Mouse (Mus musculus): ENCODE measurements at regions not wholly inside any gene's neighbourhood (a gene's known extent, or its start where the extent isn't known, plus 50 kb on each side); places are given as distances from the start of the nearest gene placed in this dataset.

- no peak for TF ChIP-seq CTCF (conservative IDR thresholded peaks at IDR 0.05)
- DNase-seq (ENCODE audit: low spot score in 2 of 2): no peak
- peak overlapping the region; percentile 13; the same call in 1 of the 2 replicates for H3K4me3 ChIP-seq
- H3K27ac ChIP-seq: 0 out of 2 replicates have a peak overlapping the region, but pooled peaks have one; percentile 1
These were observed 896.7 kb downstream of the 5730522E02Rik start for GRCm38 (mm10) chr11:25313879-25314278.

GRCm38 (mm10) chr11:25313308-25313707 is 897.3 kb downstream of the 5730522E02Rik start:
- no peak for DNase-seq (ENCODE audit: low spot score in 2 of 2)

DNA sequence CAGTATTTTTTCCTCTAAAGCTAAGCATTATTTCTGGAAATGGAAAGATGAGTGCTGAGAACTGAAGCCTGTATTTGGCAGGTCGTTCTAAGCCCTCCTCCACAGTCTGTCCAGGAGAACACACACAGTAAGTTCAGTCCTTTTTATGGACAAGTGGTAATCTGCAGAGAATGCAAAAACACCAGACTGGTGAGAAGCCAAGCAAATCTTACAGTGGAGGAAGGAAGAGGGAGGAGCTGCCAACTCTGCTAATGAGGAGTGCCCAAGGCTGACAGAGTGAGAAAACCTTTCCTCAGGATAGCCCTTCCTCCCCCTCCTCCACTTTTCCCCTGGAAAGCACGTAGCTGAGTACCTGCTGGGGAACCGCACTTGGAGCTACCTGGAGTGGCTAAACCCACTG is 899.8 kb downstream of the 5730522E02Rik start:
- no peak for DNase-seq (ENCODE audit: low spot score in 2 of 2)

More at GRCm38 (mm10) chr11:25313308-25313707, 897.3 kb downstream of the 5730522E02Rik start:
- Histone ChIP-seq H3K27ac (no peak overlapping the region), H3K4me3 (no peak overlapping the region)
- TF ChIP-seq CTCF (conservative IDR thresholded peaks at IDR 0.05): no peak

DNA sequence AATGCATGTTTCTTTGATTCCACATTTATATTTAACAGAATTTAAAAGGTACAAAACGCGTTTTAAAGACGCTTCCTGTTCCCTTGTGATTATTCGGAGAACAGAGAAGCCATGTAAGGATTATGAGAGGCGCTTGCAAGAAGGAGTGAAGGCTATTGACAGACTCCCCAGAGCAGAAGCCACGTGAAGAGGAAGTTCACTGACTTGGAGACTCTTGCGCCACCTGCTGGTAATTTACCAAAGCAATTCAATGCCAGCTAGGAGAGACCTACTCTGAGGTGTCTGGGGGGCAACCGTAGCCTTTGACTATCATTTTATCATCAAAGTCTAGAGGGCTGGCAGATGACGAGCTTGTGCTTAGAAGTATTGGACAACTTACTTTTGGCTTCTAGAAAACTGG is 909.4 kb downstream of the 5730522E02Rik start:
- no peak overlapping the region for H3K27ac ChIP-seq

More for the DNA sequence above, 899.8 kb downstream of the 5730522E02Rik start:
- TF ChIP-seq CTCF (conservative IDR thresholded peaks at IDR 0.05): no peak
- Histone ChIP-seq H3K27ac (no peak overlapping the region), H3K4me3 (no peak overlapping the region)

DNA sequence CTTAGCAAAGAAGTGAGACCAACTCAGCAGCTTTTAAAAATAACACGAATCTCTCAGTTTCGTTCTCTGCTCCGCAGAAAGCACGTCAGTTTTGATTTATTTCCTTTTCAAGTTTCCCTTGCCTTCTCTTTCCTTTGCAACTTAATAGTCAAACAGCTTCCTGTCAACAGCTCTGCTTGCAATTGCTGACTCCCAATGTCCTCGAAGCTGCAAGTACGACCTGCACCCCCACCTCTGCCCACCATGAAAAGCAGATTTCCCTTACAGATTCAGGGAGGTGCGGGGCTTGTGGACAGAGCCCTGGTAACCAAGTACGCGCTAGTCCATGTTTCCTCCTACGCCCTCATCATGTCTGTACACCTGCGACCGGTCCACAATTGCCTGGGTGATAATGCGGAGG is 922.2 kb downstream of the 5730522E02Rik start:
- no peak for TF ChIP-seq CTCF (conservative IDR thresholded peaks at IDR 0.05)
- no peak for DNase-seq (ENCODE audit: low spot score in 2 of 2)
- Histone ChIP-seq H3K4me3 (peak overlapping the region; percentile 47), H3K27ac (peak overlapping the region; percentile 58; the same call in 1 of the 2 replicates)

More for the DNA sequence above, 909.4 kb downstream of the 5730522E02Rik start:
- TF ChIP-seq CTCF (conservative IDR thresholded peaks at IDR 0.05): peak; percentile 84
- H3K4me3 ChIP-seq: no peak overlapping the region
- peak; percentile 49 to 63 for DNase-seq (ENCODE audit: low spot score in 2 of 2)

- no peak for TF ChIP-seq CTCF (conservative IDR thresholded peaks at IDR 0.05)
These were observed 922.9 kb downstream of the 5730522E02Rik start for GRCm38 (mm10) chr11:25287458-25288247.

GRCm38 (mm10) chr11:25269936-25270540 is 940.5 kb downstream of the 5730522E02Rik start:
- TF ChIP-seq CTCF (conservative IDR thresholded peaks at IDR 0.05): no peak
- no peak for DNase-seq (ENCODE audit: low spot score in 2 of 2)
- Histone ChIP-seq H3K27ac (no peak overlapping the region), H3K4me3 (no peak overlapping the region)

More at GRCm38 (mm10) chr11:25287458-25288247, 922.9 kb downstream of the 5730522E02Rik start:
- DNase-seq (ENCODE audit: low spot score in 2 of 2): no peak
- peak overlapping the region; percentile 47 for H3K4me3 ChIP-seq
- peak overlapping the region; percentile 58; the same call in 1 of the 2 replicates for H3K27ac ChIP-seq

GRCm38 (mm10) chr11:25262906-25263305 is 947.7 kb downstream of the 5730522E02Rik start:
- Histone ChIP-seq H3K27ac (no peak overlapping the region), H3K4me3 (no peak overlapping the region)
- no peak for DNase-seq (ENCODE audit: low spot score in 2 of 2)
- TF ChIP-seq CTCF (conservative IDR thresholded peaks at IDR 0.05): peak; percentile 24; the same call in 1 of the 2 replicates

- H3K27ac ChIP-seq: no peak overlapping the region
- TF ChIP-seq CTCF (conservative IDR thresholded peaks at IDR 0.05): no peak
- no peak overlapping the region for H3K4me3 ChIP-seq
- no peak for DNase-seq (ENCODE audit: low spot score in 2 of 2)
These were observed 950.9 kb downstream of the 5730522E02Rik start for GRCm38 (mm10) chr11:25259691-25260090.

GRCm38 (mm10) chr11:25233360-25233890 is 977.1 kb downstream of the 5730522E02Rik start:
- Histone ChIP-seq H3K27ac (peak overlapping the region; percentile 67), H3K4me3 (no peak overlapping the region)
- no peak for TF ChIP-seq CTCF (conservative IDR thresholded peaks at IDR 0.05)
- peak; percentile 39 to 50 for DNase-seq (ENCODE audit: low spot score in 2 of 2)
